Mouse (Mus musculus) central nervous system, embryonic 11.5 days (tissue): Measurements from ENCODE around the gene Cdkn2aipnl. TPM values are rescaled to one million over a fixed set of nuclear protein-coding genes. Genes with fewer than 3 reads are reported as not detected.

Source experiments
- polyA plus RNA-seq: library from polyadenylated mRNA; depleted of rRNA; stranded (reverse); fragments of >200 nt; gene quantifications from 2 replicates; pipeline ENCODE4 v1.2.3, GENCODE M21; 2012; rRNA removed

Gene Cdkn2aipnl
- polyA plus RNA-seq, result 45.7 and 62.2 TPM in 2 replicates

DNA sequence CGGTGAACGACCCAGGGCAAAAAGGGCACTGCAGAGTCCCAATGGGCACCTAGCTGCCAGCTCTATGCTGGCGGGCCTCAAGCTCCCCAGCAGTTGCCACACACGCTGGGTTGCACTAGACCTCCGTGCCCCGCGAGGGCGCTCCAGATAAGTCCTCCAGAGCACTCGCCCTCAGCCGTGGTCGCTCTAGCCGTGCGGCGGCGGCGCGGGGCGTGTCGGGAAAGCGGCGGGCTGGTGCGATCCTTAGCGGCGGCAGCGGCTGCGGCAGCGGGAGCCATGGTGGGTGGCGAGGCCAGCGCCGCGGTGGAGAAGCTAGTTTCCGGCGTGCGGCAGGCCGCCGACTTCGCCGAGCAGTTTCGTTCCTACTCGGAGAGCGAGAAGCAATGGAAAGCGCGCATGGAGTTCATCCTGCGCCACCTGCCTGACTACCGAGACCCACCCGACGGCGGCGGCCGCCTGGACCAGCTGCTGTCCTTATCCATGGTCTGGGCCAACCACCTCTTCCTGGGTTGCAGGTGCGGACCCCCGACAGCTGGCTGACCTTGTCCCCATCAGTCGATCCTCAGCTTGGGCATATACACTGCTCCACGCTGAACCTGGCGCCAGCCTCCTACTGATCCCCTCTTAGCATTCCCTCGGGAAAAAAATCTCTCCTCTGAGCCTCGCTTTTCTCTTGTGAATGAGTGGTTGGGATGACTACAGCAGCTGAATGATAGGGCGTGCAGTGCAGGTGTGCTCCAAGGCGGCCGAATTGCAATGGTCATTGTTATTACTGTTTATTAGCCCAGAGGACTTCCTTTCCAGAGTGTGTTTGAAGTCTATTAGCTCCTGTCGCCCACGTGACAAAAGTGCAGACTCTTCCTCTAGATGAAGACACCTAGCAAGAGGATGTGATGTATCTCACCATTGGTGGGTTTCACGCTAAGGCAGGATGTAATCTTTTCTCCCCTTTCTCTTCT is at the start of gene Cdkn2aipnl:
TSS of gene Cdkn2aipnl (plus strand) at position 219 of the 959 bp plus-strand sequence.

GRCm38 (mm10) chr11:52000290-52000962 is 33.0 kb downstream of the Cdkn2aipnl start, which contains the start of gene Ube2b:
TSS of gene Ube2b (minus strand) at chr11:52000762.

DNA sequence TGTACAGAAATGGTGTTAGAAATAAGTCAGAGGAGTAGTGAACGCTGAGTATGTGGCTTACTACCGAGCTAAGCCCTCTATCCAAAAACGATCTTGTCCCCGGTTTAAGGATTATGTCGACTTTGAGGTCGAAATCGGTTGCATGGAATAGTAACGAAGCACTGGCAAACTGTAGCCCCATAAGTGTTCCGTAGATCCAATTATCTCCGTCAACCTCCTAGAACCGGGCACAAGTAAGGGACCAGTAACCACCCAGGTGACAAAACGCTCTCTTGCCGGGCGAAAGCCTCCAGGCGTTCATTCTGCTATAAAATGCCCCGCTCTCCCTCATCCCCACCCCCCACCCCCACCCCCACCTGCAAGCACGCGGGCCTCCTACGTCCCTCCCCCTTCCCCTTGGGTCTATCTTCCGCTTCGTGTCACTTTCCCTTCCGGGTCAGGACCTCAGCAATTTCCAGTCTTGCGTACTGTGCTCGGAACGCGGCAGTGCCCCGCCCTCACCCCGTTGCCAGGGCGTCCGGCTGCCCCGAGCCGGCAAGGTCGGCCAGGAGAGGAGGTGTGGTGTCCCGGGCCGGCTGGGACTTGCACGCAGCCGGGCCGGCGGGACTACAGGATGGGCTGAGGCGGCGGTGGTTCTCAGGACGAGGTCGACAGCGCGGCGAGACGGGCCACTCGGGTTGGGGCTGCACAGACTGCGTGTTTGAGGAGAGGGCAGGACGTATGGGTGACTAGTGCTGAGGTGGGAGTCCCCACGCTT is 36.5 kb downstream of the Cdkn2aipnl start, which contains the start of gene Cdkl3:
TSS of gene Cdkl3 (plus strand) at position 450 of the 757 bp plus-strand sequence.

Other genes starting within 250 kb of the Cdkn2aipnl start
- gene Sec24a, start 204.0 kb upstream of the Cdkn2aipnl start, polyA plus RNA-seq, result 5.7 and 10.7 TPM in 2 replicates
- gene Sar1b, start 204.0 kb upstream of the Cdkn2aipnl start, polyA plus RNA-seq, result 40.0 and 64.0 TPM in 2 replicates
- gene Jade2, start 110.0 kb upstream of the Cdkn2aipnl start, polyA plus RNA-seq, result 0.84 and 1.3 TPM in 2 replicates
- gene Ube2b, start 33.1 kb downstream of the Cdkn2aipnl start, polyA plus RNA-seq, result 100 and 210 TPM in 2 replicates
- gene Cdkl3, start 36.6 kb downstream of the Cdkn2aipnl start, polyA plus RNA-seq, result 9.9 and 12.7 TPM in 2 replicates
- gene Ppp2ca, start 131.0 kb downstream of the Cdkn2aipnl start, polyA plus RNA-seq, result 86.5 and 96.9 TPM in 2 replicates
- not detected in 2 replicates for gene Olfr1373, start 177.9 kb downstream of the Cdkn2aipnl start, polyA plus RNA-seq
- not detected in 2 replicates for gene Olfr1371, start 246.3 kb downstream of the Cdkn2aipnl start, polyA plus RNA-seq